Mouse (Mus musculus) left cerebral cortex, postnatal 14 days (tissue): Measurements from ENCODE around the gene Olfr65. TPM values are rescaled to one million over a fixed set of nuclear protein-coding genes. Genes with fewer than 3 reads are reported as not detected.

Experiments
- total RNA-seq, 2 experiments: library from RNA; stranded (reverse); gene quantifications; 2 replicates each; pipeline ENCODE4 v1.2.3; 2021

Olfr65 gene
- total RNA-seq, 2 experiments from 2014 or later, result not detected

Other genes starting within 250 kb of the Olfr65 start
- gene Olfr623, start 239.8 kb upstream of the Olfr65 start, total RNA-seq, result not detected
- under 1 TPM in 1 of 2 experiments, not detected in 1; 0.06 TPM for gene Olfr624, start 232.3 kb upstream of the Olfr65 start, total RNA-seq
- not detected for gene Olfr625-ps1, start 220.8 kb upstream of the Olfr65 start, total RNA-seq
- gene Olfr243, start 188.8 kb upstream of the Olfr65 start, total RNA-seq, result not detected
- not detected for gene Olfr628, start 173.1 kb upstream of the Olfr65 start, total RNA-seq
- gene Olfr629, start 158.5 kb upstream of the Olfr65 start, total RNA-seq, result not detected
- gene Olfr630, start 146.2 kb upstream of the Olfr65 start, total RNA-seq, result not detected
- gene Olfr69, start 131.9 kb upstream of the Olfr65 start, total RNA-seq, result not detected
- not detected for gene Olfr68, start 123.8 kb upstream of the Olfr65 start, total RNA-seq
- gene Olfr67, start 111.7 kb upstream of the Olfr65 start, total RNA-seq, result not detected
- gene Hbb-bt, start 89.5 kb upstream of the Olfr65 start, total RNA-seq, result 100 to 1,000 TPM; 116 to 138 TPM
- 100 to 1,000 TPM; 912 to 967 TPM for gene Hbb-bs, start 75.4 kb upstream of the Olfr65 start, total RNA-seq
- not detected for gene Hbb-bh2, start 63.0 kb upstream of the Olfr65 start, total RNA-seq
- not detected for gene Hbb-bh1, start 60.3 kb upstream of the Olfr65 start, total RNA-seq
- gene Hbb-y, start 50.3 kb upstream of the Olfr65 start, total RNA-seq, result not detected
- gene Olfr66, start 17.2 kb upstream of the Olfr65 start, total RNA-seq, result not detected
- gene Olfr64, start 9.0 kb upstream of the Olfr65 start, total RNA-seq, result not detected
- gene Olfr631, start 25.3 kb downstream of the Olfr65 start, total RNA-seq, result not detected
- not detected for gene Olfr632, start 30.9 kb downstream of the Olfr65 start, total RNA-seq
- not detected for gene Olfr633, start 41.0 kb downstream of the Olfr65 start, total RNA-seq
- under 1 TPM in 1 of 2 experiments, not detected in 1; 0.04 TPM for gene Olfr635, start 67.7 kb downstream of the Olfr65 start, total RNA-seq
- gene Olfr638, start 95.3 kb downstream of the Olfr65 start, total RNA-seq, result not detected
- under 1 TPM; 0.08 to 0.18 TPM for gene Olfr639, start 113.8 kb downstream of the Olfr65 start, total RNA-seq
- gene Olfr640, start 122.1 kb downstream of the Olfr65 start, total RNA-seq, result not detected
- not detected for gene Olfr641, start 132.0 kb downstream of the Olfr65 start, total RNA-seq
- gene Olfr642, start 149.2 kb downstream of the Olfr65 start, total RNA-seq, result not detected
- gene 4930516K23Rik, start 158.0 kb downstream of the Olfr65 start, total RNA-seq, result not detected
- gene Olfr644, start 168.4 kb downstream of the Olfr65 start, total RNA-seq, result not detected
- not detected for gene Olfr645, start 182.0 kb downstream of the Olfr65 start, total RNA-seq
- not detected for gene Olfr646, start 201.4 kb downstream of the Olfr65 start, total RNA-seq
- not detected for gene Ubqln5, start 226.3 kb downstream of the Olfr65 start, total RNA-seq
- gene Olfr643, start 233.9 kb downstream of the Olfr65 start, total RNA-seq, result not detected
- gene Ubqln3, start 239.8 kb downstream of the Olfr65 start, total RNA-seq, result not detected
- gene Ubqlnl, start 247.1 kb downstream of the Olfr65 start, total RNA-seq, result not detected